In genomic region chr12:13594746-13595469, GRCm38 (mm10) we compare ENCODE assay signal across 12 mouse cellular contexts.
DNase-seq lines count a peak whose midpoint lies in the region; ATAC-seq and TF ChIP-seq lines count a peak whose summit lies in the region.
"Had no signal": no experiment of that assay in that cellular context is flagged by ENCODE, and none has a peak within 500 bp of the region (broad histone marks: within the 10 kb centered on the region; RNA-seq: fewer than 3 reads in every experiment).

No protein-coding gene starts in this region.

- no peak for TF ChIP-seq CTCF in Patski (IDR thresholded peaks at IDR 0.05)
- no peak for TF ChIP-seq CTCF in hindbrain, postnatal 0 days (IDR thresholded peaks at IDR 0.05; ENCODE audit: low read depth)
- TF ChIP-seq CTCF in liver, postnatal 0 days (IDR thresholded peaks at IDR 0.05; ENCODE audit: low read depth), result no peak
- no peak for TF ChIP-seq CTCF in thymus, adult 2 months (IDR thresholded peaks at IDR 0.05; ENCODE audit: borderline replicate concordance, control insufficient read depth, extremely low read depth, insufficient read depth, low read length, poor library complexity)

- 54% methylated on average over 9 of the region's 9 CpGs for WGBS in hindbrain, postnatal 0 days
- WGBS in liver, postnatal 0 days (ENCODE audit: insufficient replicate concordance), result 69% methylated on average over 9 of the region's 9 CpGs
- WGBS in thymus, adult 2 months, result 85% methylated on average over 9 of the region's 9 CpGs

- ATAC-seq in Patski, result peak; percentile 19
- peak; percentile 88 for ATAC-seq in hindbrain, postnatal 0 days
- ATAC-seq in liver, postnatal 0 days, result no peak

- H3K4me2 ChIP-seq in hindbrain, postnatal 0 days (ENCODE audit: low read depth, low read length), result no peak overlapping the region
- H3K4me2 ChIP-seq in liver, postnatal 0 days (ENCODE audit: low read depth, low read length), result no peak overlapping the region
- H3K4me2 ChIP-seq: embryonic facial prominence, embryonic 12.5 days; limb, embryonic 13.5 days had no signal

- no peak for TF ChIP-seq POLR2A in thymus, adult 2 months (IDR thresholded peaks at IDR 0.05; ENCODE audit: control insufficient read depth, extremely low read depth, insufficient read depth, low read length, poor library complexity)

- POLR2A ChIA-PET in Patski (lab: Charles Lee), result interaction anchor here (0.6 kb wide), 1 partner anchor 26 kb away, joined by 4 read pairs; no protein-coding TSS in a partner anchor

- no peaks in the 10 kb centered on the region for H3K9me3 ChIP-seq in hindbrain, postnatal 0 days (ENCODE audit: low read length)
- no peaks in the 10 kb centered on the region for H3K9me3 ChIP-seq in liver, postnatal 0 days (ENCODE audit: low read length)
- H3K9me3 ChIP-seq: embryonic facial prominence, embryonic 12.5 days; limb, embryonic 13.5 days had no signal

- 0 out of 2 replicates have a peak, but pooled peaks cover 7% of the 10 kb centered on the region for H3K4me1 ChIP-seq in hindbrain, postnatal 0 days (ENCODE audit: insufficient read depth, low read length)
- no peaks in the 10 kb centered on the region for H3K4me1 ChIP-seq in liver, postnatal 0 days (ENCODE audit: insufficient read depth)
- no peaks in the 10 kb centered on the region for H3K4me1 ChIP-seq in thymus, adult 2 months (replicated peaks; ENCODE audit: control insufficient read depth, insufficient read depth, low read length)
- H3K4me1 ChIP-seq: embryonic facial prominence, embryonic 12.5 days had no signal

- no peak overlapping the region for H3K4me3 ChIP-seq in hindbrain, postnatal 0 days (ENCODE audit: low read length)
- H3K4me3 ChIP-seq in liver, postnatal 0 days (ENCODE audit: low read depth, low read length), result no peak overlapping the region
- H3K4me3 ChIP-seq in thymus, adult 2 months (ENCODE audit: control insufficient read depth, insufficient read depth, low read length), result no peak overlapping the region
- H3K4me3 ChIP-seq: embryonic facial prominence, embryonic 12.5 days; limb, embryonic 13.5 days had no signal

- no peak overlapping the region for H3K27ac ChIP-seq in hindbrain, postnatal 0 days
- H3K27ac ChIP-seq in liver, postnatal 0 days (ENCODE audit: low read depth), result no peak overlapping the region
- H3K27ac ChIP-seq in thymus, adult 2 months (ENCODE audit: control insufficient read depth, insufficient read depth, low read length), result no peak overlapping the region
- H3K27ac ChIP-seq: embryonic facial prominence, embryonic 12.5 days; kidney, postnatal 0 days; limb, embryonic 13.5 days had no signal

- CTCF ChIA-PET in Patski (lab: Charles Lee), result no interaction called here

- no peak for TF ChIP-seq EP300 in liver, postnatal 0 days (IDR thresholded peaks at IDR 0.05; ENCODE audit: low read depth)

- H3K27me3 ChIP-seq in Patski, result no peaks in the 10 kb centered on the region
- H3K27me3 ChIP-seq in hindbrain, postnatal 0 days (ENCODE audit: insufficient read depth, low read length), result no peaks in the 10 kb centered on the region
- H3K27me3 ChIP-seq in liver, postnatal 0 days (ENCODE audit: insufficient read depth, low read length), result no peaks in the 10 kb centered on the region
- no peaks in the 10 kb centered on the region for H3K27me3 ChIP-seq in thymus, adult 2 months (ENCODE audit: control insufficient read depth, insufficient read depth, low read length)
- H3K27me3 ChIP-seq: embryonic facial prominence, embryonic 12.5 days; limb, embryonic 13.5 days had no signal

- DNase-seq in embryo, embryonic 10 days (ENCODE audit: low spot score), result peak; percentile 32
- no peak for DNase-seq in embryo, embryonic 9.5 days (ENCODE audit: extremely low spot score)
- peak; percentile 9 to 12 for DNase-seq in layer of hippocampus, postnatal 36 days
- no peak for DNase-seq in layer of hippocampus, adult 9-10 months (ENCODE audit: low spot score)
- no peak for DNase-seq in Patski (ENCODE audit: low read depth, low spot score)
- DNase-seq in hindbrain, postnatal 0 days (ENCODE audit: low spot score), result peak; percentile 72
- DNase-seq in liver, postnatal 0 days, result no peak
- no peak for DNase-seq in thymus, adult 2 months
- DNase-seq: lung, postnatal 36 days had no signal

- H3K9ac ChIP-seq in hindbrain, postnatal 0 days (replicated peaks; ENCODE audit: low read length), result no peak overlapping the region
- no peak overlapping the region for H3K9ac ChIP-seq in liver, postnatal 0 days (replicated peaks)
- H3K9ac ChIP-seq: embryonic facial prominence, embryonic 12.5 days; limb, embryonic 13.5 days had no signal

- no peaks in the 10 kb centered on the region for H3K36me3 ChIP-seq in hindbrain, postnatal 0 days (ENCODE audit: insufficient read depth, low read length)
- H3K36me3 ChIP-seq in liver, postnatal 0 days (replicated peaks; ENCODE audit: insufficient read depth, low read length), result no peaks in the 10 kb centered on the region
- no peaks in the 10 kb centered on the region for H3K36me3 ChIP-seq in thymus, adult 2 months (ENCODE audit: control insufficient read depth, insufficient read depth, low read length)
- H3K36me3 ChIP-seq: embryonic facial prominence, embryonic 12.5 days; limb, embryonic 13.5 days had no signal

- in situ Hi-C loops in Patski (cut with MboI; ENCODE audit: low pct_unique_long_range_greater_than_20kb), result no loop called here

Comparison
In these comparisons a context has a peak if more than half of its experiments do, and no peak if none do; other contexts are left out.
1. DNase-seq: peak in embryo, embryonic 10 days (single experiment), layer of hippocampus, postnatal 36 days (2 of 2) and hindbrain, postnatal 0 days (single experiment); none in embryo, embryonic 9.5 days (single experiment), layer of hippocampus, adult 9-10 months (single experiment), Patski (single experiment), liver, postnatal 0 days (single experiment) and thymus, adult 2 months (single experiment).